Mouse (Mus musculus) limb, embryonic 14.5 days (tissue): ENCODE data around the gene Fyn. TPM values are rescaled to one million over a fixed set of nuclear protein-coding genes. Genes with fewer than 3 reads are reported as not detected.

Experiments
- ATAC-seq: fragments of 200-750 bp; cut with Nextera tagmentation; 2 replicates; pipeline ENCODE4 v1.8.0; 2017; ENCODE audit warnings: low read depth, moderate number of reproducible peaks, moderate TSS enrichment; ENCODE audit not compliant: low FRiP score
- DNase-seq: peaks from one replicate; pipeline ENCODE4 v3.0.0-alpha.2; 2015; ENCODE audit warnings: low spot score
- H3K27ac ChIP-seq: fragments of 300-500 bp; sonication (generic); replicated peaks from 2 replicates; pipeline ENCODE4 v1.5.1; 2014; ENCODE audit warnings: low read depth, mild to moderate bottlenecking, low read length, moderate library complexity, mixed read lengths
- H3K27me3 ChIP-seq: fragments of 300-500 bp; sonication (generic); 2 replicates; pipeline ENCODE4 v1.6.1; 2014; ENCODE audit warnings: low read length, mixed read lengths; ENCODE audit not compliant: control insufficient read depth, insufficient read depth
- H3K36me3 ChIP-seq: fragments of 300-500 bp; sonication (generic); 2 replicates; pipeline ENCODE4 v1.6.1; 2014; ENCODE audit warnings: mild to moderate bottlenecking, low read length, moderate library complexity, mixed read lengths; ENCODE audit not compliant: control insufficient read depth, insufficient read depth
- H3K4me1 ChIP-seq: fragments of 300-500 bp; sonication (generic); 2 replicates; pipeline ENCODE4 v1.6.1; 2014; ENCODE audit warnings: antibody characterized with exemption, low read length, mixed read lengths; ENCODE audit not compliant: control insufficient read depth, insufficient read depth
- H3K4me2 ChIP-seq: fragments of 300-500 bp; sonication (generic); replicated peaks from 2 replicates; pipeline ENCODE4 v1.6.1; 2014; ENCODE audit warnings: low read depth, mild to moderate bottlenecking, low read length, moderate library complexity; ENCODE audit not compliant: severe bottlenecking
- H3K4me3 ChIP-seq: fragments of 300-500 bp; sonication (generic); replicated peaks from 2 replicates; pipeline ENCODE4 v1.5.1; 2014; ENCODE audit warnings: low read length
- H3K9ac ChIP-seq: fragments of 300-500 bp; sonication (generic); 2 replicates; pipeline ENCODE4 v1.6.1; 2014; ENCODE audit warnings: mild to moderate bottlenecking, low read depth, low read length, moderate library complexity; ENCODE audit not compliant: severe bottlenecking
- H3K9me3 ChIP-seq: fragments of 300-500 bp; sonication (generic); 2 replicates; pipeline ENCODE4 v1.6.1; 2016; ENCODE audit warnings: low read length; ENCODE audit not compliant: control insufficient read depth
- POLR2A ChIP-seq: fragments of 200-500 bp; IDR thresholded peaks from 2 replicates; pipeline ENCODE4 v1.8.0; 2012; ENCODE audit warnings: inconsistent platforms, mild to moderate bottlenecking, moderate library complexity, borderline replicate concordance; ENCODE audit not compliant: insufficient read depth, insufficient read length; ENCODE audit errors: extremely low read depth
- WGBS: fragments of 180-500 bp; shearing (Covaris S2); extraction: QIAGEN DNeasy Blood & Tissue Kit; methylation state at CpG from one replicate; pipeline ENCODE4 v1.1.7; 2014; 5-methylcytosine and 5-hydroxymethylcytosine counted together
- polyA plus RNA-seq, 2 experiments: library from polyadenylated mRNA; depleted of rRNA in 1 of 2; stranded (reverse) in 1 of 2; unstranded in 1 of 2; fragments of >200 nt; fragmentation: Nextera tagmentation in 1 of 2; extraction: Ambion mirVana in 1 of 2; gene quantifications; 2 replicates each; pipeline versions ENCODE4 v1.2.1 to v1.2.3; 2012 to 2014

Gene Fyn
- polyA plus RNA-seq (2012; rRNA removed) (53.5 and 58.4 TPM in 2 replicates), polyA plus RNA-seq (2014; fragmentation: Nextera tagmentation; extraction: Ambion mirVana) (51.5 and 53.4 TPM in 2 replicates)

- peak within 1 kb of the TSS; percentile 85 for H3K9ac ChIP-seq
- peak within 1 kb of the TSS; percentile 72 for H3K4me2 ChIP-seq
- H3K36me3 ChIP-seq: no peaks in the 10 kb centered on the region
- peaks cover 7% of the 10 kb centered on the region; the same call in 1 of the 2 replicates for H3K4me1 ChIP-seq
- H3K27me3 ChIP-seq: no peaks in the 10 kb centered on the region
- H3K27ac ChIP-seq: peak within 1 kb of the TSS; percentile 84
- ATAC-seq: no peak
- no peak for DNase-seq
- peak within 1 kb of the TSS; percentile 89 for H3K4me3 ChIP-seq
- 46% methylated on average over 8 of the region's 8 CpGs for WGBS
- TF ChIP-seq POLR2A: no peak
- H3K9me3 ChIP-seq: no peaks in the 10 kb centered on the region
These were observed at the start of gene Fyn for GRCm38 (mm10) chr10:39368572-39369135. Fyn (plus strand) TSS chr10:39368855.

GRCm38 (mm10) chr10:39320798-39321622, 47.6 kb upstream of the Fyn start:
- WGBS: 40% methylated on average over 17 of the region's 17 CpGs
- Histone ChIP-seq H3K4me3 (no peak overlapping the region), H3K27ac (no peak overlapping the region; the same call in 1 of the 2 replicates), H3K9ac (no peak overlapping the region), H3K4me1 (peaks cover 12% of the 10 kb centered on the region), H3K4me2 (peak overlapping the region; percentile 21), H3K36me3 (no peaks in the 10 kb centered on the region), H3K9me3 (no peaks in the 10 kb centered on the region), H3K27me3 (no peaks in the 10 kb centered on the region)
- peak; percentile 31 for DNase-seq
- ATAC-seq: peak; percentile 44; the same call in 1 of the 2 replicates
- no peak for TF ChIP-seq POLR2A

GRCm38 (mm10) chr10:39321623-39321985, 47.1 kb upstream of the Fyn start:
- WGBS: 44% methylated on average over 9 of the region's 9 CpGs
- TF ChIP-seq POLR2A: no peak
- H3K4me1 ChIP-seq: peaks cover 12% of the 10 kb centered on the region
- H3K4me2 ChIP-seq: peak overlapping the region; percentile 21
- no peak overlapping the region for H3K27ac ChIP-seq
- H3K9ac ChIP-seq: no peak overlapping the region
- no peaks in the 10 kb centered on the region for H3K27me3 ChIP-seq
- no peaks in the 10 kb centered on the region for H3K9me3 ChIP-seq
- no peaks in the 10 kb centered on the region for H3K36me3 ChIP-seq
- no peak for DNase-seq
- no peak for ATAC-seq
- H3K4me3 ChIP-seq: no peak overlapping the region

DNA sequence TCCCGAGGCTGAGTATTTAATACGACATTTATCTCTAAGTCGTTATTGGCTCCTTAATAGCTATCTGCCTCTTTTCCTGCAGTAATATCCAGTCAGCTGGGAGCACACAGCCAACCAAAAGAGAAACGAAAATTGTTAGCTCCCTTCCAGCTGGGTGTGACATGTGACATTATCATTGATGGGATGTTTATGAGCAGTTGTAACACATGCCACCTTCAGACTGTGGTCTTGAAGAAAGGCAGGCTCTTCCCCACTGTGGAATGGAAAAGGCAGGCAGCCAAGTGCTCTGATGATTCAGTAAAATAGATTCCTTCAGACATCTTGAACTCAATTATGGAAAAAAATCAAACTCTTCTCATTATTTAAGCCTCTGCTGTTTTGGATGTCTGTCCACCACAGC, 46.5 kb upstream of the Fyn start:
- TF ChIP-seq POLR2A: no peak
- Histone ChIP-seq H3K9ac (no peak overlapping the region), H3K27ac (no peak overlapping the region), H3K4me3 (no peak overlapping the region), H3K27me3 (no peaks in the 10 kb centered on the region), H3K9me3 (no peaks in the 10 kb centered on the region), H3K4me2 (no peak overlapping the region), H3K36me3 (no peaks in the 10 kb centered on the region), H3K4me1 (peaks cover 12% of the 10 kb centered on the region)
- 54% methylated on average over 4 of the region's 4 CpGs for WGBS
- DNase-seq (no peak), ATAC-seq (no peak)

DNA sequence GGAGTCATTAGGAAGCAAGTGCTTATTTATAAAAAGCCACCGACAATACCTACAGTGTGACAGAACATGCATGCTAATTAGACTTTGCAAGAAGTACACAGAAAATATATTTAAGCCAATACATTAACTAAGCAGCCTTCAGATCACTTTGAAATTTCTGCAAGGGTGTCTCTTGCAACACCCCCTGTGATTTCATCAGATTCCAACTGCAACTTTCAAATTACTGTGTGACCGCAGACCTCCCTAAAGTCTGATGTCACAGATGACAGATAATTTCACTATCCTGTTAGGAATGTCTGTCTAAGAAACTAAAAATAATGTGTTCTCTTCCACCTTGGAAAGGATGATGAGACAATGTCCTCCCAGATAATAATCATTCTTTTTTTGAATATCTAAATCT, 44.4 kb upstream of the Fyn start:
- H3K36me3 ChIP-seq: no peaks in the 10 kb centered on the region
- H3K4me3 ChIP-seq: no peak overlapping the region
- no peak overlapping the region for H3K9ac ChIP-seq
- TF ChIP-seq POLR2A: no peak
- H3K4me1 ChIP-seq: peaks cover 12% of the 10 kb centered on the region
- no peaks in the 10 kb centered on the region for H3K9me3 ChIP-seq
- DNase-seq (no peak), ATAC-seq (no peak)
- no peaks in the 10 kb centered on the region for H3K27me3 ChIP-seq
- H3K4me2 ChIP-seq: no peak overlapping the region
- WGBS: 75% methylated on average over 2 of the region's 2 CpGs
- H3K27ac ChIP-seq: no peak overlapping the region
